Mouse (Mus musculus) lung, postnatal 0 days (tissue): ENCODE measurements at regions not wholly inside any gene's neighbourhood (a gene's known extent, or its start where the extent isn't known, plus 50 kb on each side); places are given as distances from the start of the nearest gene placed in this dataset.

Experiments used
- CTCF ChIP-seq: IDR thresholded peaks from 2 replicates; pipeline ENCODE4 v1.5.1; 2016; ENCODE audit warnings: antibody characterized with exemption, mild to moderate bottlenecking
- EP300 ChIP-seq: IDR thresholded peaks from 2 replicates; pipeline ENCODE4 v1.6.1; 2016; ENCODE audit warnings: antibody characterized with exemption, mild to moderate bottlenecking, control low read depth

DNA sequence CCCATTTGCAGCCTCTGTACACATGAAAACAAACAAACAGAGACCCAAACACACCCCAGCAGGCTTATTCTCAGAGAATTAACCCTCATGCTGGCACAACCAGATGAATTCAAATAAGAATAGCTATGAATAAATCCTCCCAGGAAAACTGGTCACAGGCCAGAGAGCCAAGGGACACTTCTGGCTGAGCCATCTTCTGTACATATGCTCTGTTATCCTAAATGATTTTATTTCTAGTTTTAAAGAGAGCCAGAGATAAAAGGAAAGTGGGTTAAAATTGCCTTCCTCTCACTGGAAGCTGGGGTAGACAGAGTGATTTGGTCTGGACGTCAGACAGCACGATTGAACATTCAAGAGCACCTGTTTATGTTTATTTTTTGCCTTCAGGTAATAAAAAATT is 190.4 kb downstream of the Satb1 start:
- TF ChIP-seq CTCF (no peak), EP300 (no peak)
